Mouse (Mus musculus): ENCODE data around the gene C3ar1. TPM values are rescaled to one million over a fixed set of nuclear protein-coding genes. Genes with fewer than 3 reads are reported as not detected.
A peak's percentile ranks its signal among the peaks of the same experiment; 100 is the strongest.

C3ar1 gene
- polyA plus RNA-seq, 1 experiment from 2014 or later = 1.5 TPM

- no peak for ATAC-seq
- Histone ChIP-seq H3K9ac (no peak overlapping the region), H3K9me3 (replicated peaks) (no peaks in the 10 kb centered on the region), H3K27me3 (replicated peaks) (0 out of 2 replicates have a peak, but pooled peaks cover 8% of the 10 kb centered on the region), H3K4me3 (no peak overlapping the region), H3K27ac (no peak overlapping the region), H3K4me2 (no peak overlapping the region), H3K4me1 (no peaks in the 10 kb centered on the region), H3K36me3 (no peaks in the 10 kb centered on the region)
- WGBS (ENCODE audit: insufficient replicate concordance) = 54% methylated on average over 4 of the region's 4 CpGs
These were observed 12.0 kb upstream of the C3ar1 start for GRCm38 (mm10) chr6:122867914-122868313.

- H3K4me3 ChIP-seq = no peak overlapping the region
- no peak overlapping the region for H3K9ac ChIP-seq
- H3K36me3 ChIP-seq = no peaks in the 10 kb centered on the region
- no peak overlapping the region for H3K27ac ChIP-seq
- no peak for ATAC-seq
- H3K9me3 ChIP-seq (replicated peaks) = peaks cover 12% of the 10 kb centered on the region
- no peaks in the 10 kb centered on the region for H3K4me1 ChIP-seq
- WGBS (ENCODE audit: insufficient replicate concordance) = 74% methylated on average over 1 of the region's 1 CpGs
- H3K4me2 ChIP-seq = no peak overlapping the region
- H3K27me3 ChIP-seq (replicated peaks) = no peaks in the 10 kb centered on the region
These were observed 6.9 kb upstream of the C3ar1 start for GRCm38 (mm10) chr6:122862871-122863270.

- no peaks in the 10 kb centered on the region for H3K4me1 ChIP-seq
- ATAC-seq = no peak
- H3K36me3 ChIP-seq = no peaks in the 10 kb centered on the region
- H3K27me3 ChIP-seq (replicated peaks) = no peaks in the 10 kb centered on the region
- no peak overlapping the region for H3K27ac ChIP-seq
- WGBS (ENCODE audit: insufficient replicate concordance) = 57% methylated on average over 6 of the region's 6 CpGs
- H3K9me3 ChIP-seq (replicated peaks) = peaks cover 12% of the 10 kb centered on the region
- H3K4me3 ChIP-seq = no peak overlapping the region
- no peak overlapping the region for H3K4me2 ChIP-seq
- H3K9ac ChIP-seq = no peak overlapping the region
These were observed 6.5 kb upstream of the C3ar1 start for GRCm38 (mm10) chr6:122862434-122862833.

GRCm38 (mm10) chr6:122854552-122854951, 1.4 kb downstream of the C3ar1 start:
- no peak overlapping the region for H3K27ac ChIP-seq
- peaks cover 9% of the 10 kb centered on the region for H3K4me1 ChIP-seq
- no peak overlapping the region for H3K4me3 ChIP-seq
- H3K9me3 ChIP-seq (replicated peaks) = no peaks in the 10 kb centered on the region
- H3K27me3 ChIP-seq (replicated peaks) = no peaks in the 10 kb centered on the region
- 74% methylated on average over 12 of the region's 12 CpGs for WGBS (ENCODE audit: insufficient replicate concordance)
- no peak for ATAC-seq
- no peak overlapping the region for H3K4me2 ChIP-seq
- no peaks in the 10 kb centered on the region for H3K36me3 ChIP-seq
- no peak overlapping the region for H3K9ac ChIP-seq

GRCm38 (mm10) chr6:122852696-122853095, 3.3 kb downstream of the C3ar1 start:
- H3K27ac ChIP-seq = no peak overlapping the region
- H3K9ac ChIP-seq = no peak overlapping the region
- peaks cover 9% of the 10 kb centered on the region for H3K4me1 ChIP-seq
- no peaks in the 10 kb centered on the region for H3K27me3 ChIP-seq (replicated peaks)
- no peak for ATAC-seq
- H3K4me2 ChIP-seq = no peak overlapping the region
- 27% methylated on average over 2 of the region's 2 CpGs for WGBS (ENCODE audit: insufficient replicate concordance)
- H3K4me3 ChIP-seq = no peak overlapping the region
- H3K36me3 ChIP-seq = no peaks in the 10 kb centered on the region
- H3K9me3 ChIP-seq (replicated peaks) = no peaks in the 10 kb centered on the region

GRCm38 (mm10) chr6:122843759-122844158, 12.2 kb downstream of the C3ar1 start:
- 81% methylated on average over 6 of the region's 6 CpGs for WGBS (ENCODE audit: insufficient replicate concordance)
- Histone ChIP-seq H3K4me2 (no peak overlapping the region), H3K4me1 (no peaks in the 10 kb centered on the region), H3K9ac (no peak overlapping the region), H3K36me3 (peaks cover 58% of the 10 kb centered on the region), H3K9me3 (replicated peaks) (no peaks in the 10 kb centered on the region), H3K27me3 (replicated peaks) (no peaks in the 10 kb centered on the region), H3K27ac (no peak overlapping the region), H3K4me3 (no peak overlapping the region)
- no peak for ATAC-seq

- H3K4me1 ChIP-seq = no peaks in the 10 kb centered on the region
- H3K9ac ChIP-seq = no peak overlapping the region
- H3K4me3 ChIP-seq = no peak overlapping the region
- no peak overlapping the region for H3K4me2 ChIP-seq
- no peaks in the 10 kb centered on the region for H3K27me3 ChIP-seq (replicated peaks)
- H3K36me3 ChIP-seq = peaks cover 91% of the 10 kb centered on the region
- no peaks in the 10 kb centered on the region for H3K9me3 ChIP-seq (replicated peaks)
- no peak for ATAC-seq
- no peak overlapping the region for H3K27ac ChIP-seq
- WGBS (ENCODE audit: insufficient replicate concordance) = 66% methylated on average over 5 of the region's 5 CpGs
These were observed 18.4 kb downstream of the C3ar1 start for GRCm38 (mm10) chr6:122837539-122837938.

- no peak for ATAC-seq
- WGBS (ENCODE audit: insufficient replicate concordance) = 80% methylated on average over 3 of the region's 3 CpGs
- H3K36me3 ChIP-seq = peaks cover 91% of the 10 kb centered on the region
These were observed 19.0 kb downstream of the C3ar1 start for GRCm38 (mm10) chr6:122836974-122837373.

GRCm38 (mm10) chr6:122834365-122834764, 21.6 kb downstream of the C3ar1 start:
- no peaks in the 10 kb centered on the region for H3K4me1 ChIP-seq
- H3K4me2 ChIP-seq = no peak overlapping the region
- ATAC-seq = peak; percentile 44; the same call in 1 of the 2 replicates
- no peak overlapping the region for H3K27ac ChIP-seq
- no peak overlapping the region for H3K4me3 ChIP-seq
- WGBS (ENCODE audit: insufficient replicate concordance) = 54% methylated on average over 4 of the region's 4 CpGs
- H3K9ac ChIP-seq = no peak overlapping the region
- H3K27me3 ChIP-seq (replicated peaks) = no peaks in the 10 kb centered on the region
- H3K36me3 ChIP-seq = peaks cover 86% of the 10 kb centered on the region
- no peaks in the 10 kb centered on the region for H3K9me3 ChIP-seq (replicated peaks)

More at GRCm38 (mm10) chr6:122836974-122837373, 19.0 kb downstream of the C3ar1 start:
- H3K4me3 ChIP-seq = no peak overlapping the region
- no peaks in the 10 kb centered on the region for H3K27me3 ChIP-seq (replicated peaks)
- H3K27ac ChIP-seq = no peak overlapping the region
- no peak overlapping the region for H3K4me2 ChIP-seq
- no peaks in the 10 kb centered on the region for H3K4me1 ChIP-seq
- H3K9ac ChIP-seq = no peak overlapping the region
- H3K9me3 ChIP-seq (replicated peaks) = no peaks in the 10 kb centered on the region

- H3K4me3 ChIP-seq = no peak overlapping the region
- peaks cover 83% of the 10 kb centered on the region for H3K36me3 ChIP-seq
- no peak overlapping the region for H3K4me2 ChIP-seq
- 77% methylated on average over 7 of the region's 7 CpGs for WGBS (ENCODE audit: insufficient replicate concordance)
- no peaks in the 10 kb centered on the region for H3K27me3 ChIP-seq (replicated peaks)
- peaks cover 6% of the 10 kb centered on the region for H3K4me1 ChIP-seq
- no peaks in the 10 kb centered on the region for H3K9me3 ChIP-seq (replicated peaks)
- no peak overlapping the region for H3K27ac ChIP-seq
- ATAC-seq = no peak
- no peak overlapping the region for H3K9ac ChIP-seq
These were observed 23.1 kb downstream of the C3ar1 start for GRCm38 (mm10) chr6:122832880-122833279.

- ATAC-seq = 0 out of 2 replicates have a peak, but pooled peaks have one; percentile 3
- H3K9ac ChIP-seq = no peak overlapping the region
- H3K27ac ChIP-seq = no peak overlapping the region
- no peaks in the 10 kb centered on the region for H3K9me3 ChIP-seq (replicated peaks)
- H3K27me3 ChIP-seq (replicated peaks) = no peaks in the 10 kb centered on the region
- H3K36me3 ChIP-seq = peaks cover 42% of the 10 kb centered on the region
- 45% methylated on average over 13 of the region's 13 CpGs for WGBS (ENCODE audit: insufficient replicate concordance)
- peaks cover 46% of the 10 kb centered on the region for H3K4me1 ChIP-seq
- no peak overlapping the region for H3K4me2 ChIP-seq
- H3K4me3 ChIP-seq = no peak overlapping the region
These were observed 27.9 kb downstream of the C3ar1 start for GRCm38 (mm10) chr6:122828086-122828485.

GRCm38 (mm10) chr6:122825923-122826742, 29.8 kb downstream of the C3ar1 start:
- H3K4me2 ChIP-seq = peak overlapping the region; percentile 90
- 5% methylated on average over 29 of the region's 29 CpGs for WGBS (ENCODE audit: insufficient replicate concordance)
- H3K9ac ChIP-seq = peak overlapping the region; percentile 71
- H3K9me3 ChIP-seq (replicated peaks) = no peaks in the 10 kb centered on the region
- H3K27me3 ChIP-seq (replicated peaks) = peaks cover 5% of the 10 kb centered on the region; the same call in 1 of the 2 replicates
- peaks cover 28% of the 10 kb centered on the region for H3K36me3 ChIP-seq
- peak overlapping the region; percentile 77 for H3K27ac ChIP-seq
- H3K4me1 ChIP-seq = peaks cover 62% of the 10 kb centered on the region
- peak; percentile 98 for ATAC-seq
- H3K4me3 ChIP-seq = peak overlapping the region; percentile 58
